Mouse (Mus musculus): ENCODE data around the gene Camsap1.

The Camsap1 gene

DNA sequence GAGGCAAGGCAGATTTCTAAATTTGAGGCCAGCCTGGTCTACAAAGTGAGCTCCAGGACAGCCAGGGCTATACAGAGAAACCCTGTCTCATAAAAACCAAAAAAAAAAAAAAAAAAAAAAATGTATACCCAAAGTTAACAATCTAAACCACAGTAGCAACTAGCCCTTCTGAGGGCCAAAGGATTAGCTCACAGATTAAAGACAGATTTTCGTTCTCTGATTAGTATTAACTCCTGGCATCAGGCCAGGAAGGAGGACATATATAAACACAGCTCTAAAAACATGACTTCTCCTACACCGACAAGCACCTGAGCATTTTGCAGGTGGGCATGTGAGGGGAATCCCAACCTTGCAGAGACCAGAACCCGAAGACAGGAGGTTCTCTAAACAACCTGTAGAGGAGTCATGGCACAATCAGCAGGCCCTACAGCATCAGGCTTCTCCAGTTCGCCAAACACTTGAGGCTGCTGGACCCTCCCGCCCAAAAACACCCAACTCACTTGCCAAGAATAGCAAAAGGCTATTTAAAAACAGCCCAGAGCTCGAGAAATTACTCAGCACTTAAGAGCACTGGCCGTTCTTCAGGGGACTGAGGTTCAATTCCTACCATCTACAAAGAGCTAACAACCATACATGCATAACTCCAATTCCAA is 5.4 kb downstream of the Camsap1 start:
- DNase-seq = peak; percentile 43 to 51

GRCm38 (mm10) chr2:25975141-25975770 is 7.8 kb downstream of the Camsap1 start:
- DNase-seq = no peak

DNA sequence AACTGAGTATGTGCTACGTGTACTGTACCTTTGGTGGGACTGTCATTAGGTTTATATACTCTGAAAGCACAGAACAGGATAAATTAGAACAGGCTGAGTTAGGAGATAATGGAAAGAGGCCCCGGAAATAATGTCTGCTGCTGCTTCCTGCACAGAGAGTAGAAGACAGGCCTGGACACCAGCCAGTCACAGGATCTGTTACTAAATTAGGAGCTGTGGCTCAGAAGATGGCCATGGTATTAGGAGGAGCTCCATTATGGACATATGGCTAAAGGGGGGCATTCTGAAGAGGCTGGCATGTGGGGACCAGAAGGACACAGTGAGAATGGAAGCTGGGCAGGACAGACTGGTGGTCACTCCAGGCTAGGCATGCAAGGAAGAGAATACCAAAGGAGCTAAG is 12.7 kb downstream of the Camsap1 start:
- DNase-seq = no peak

GRCm38 (mm10) chr2:25969319-25969718 is 13.8 kb downstream of the Camsap1 start:
- peak; percentile 82 to 85 for DNase-seq

- no peak for DNase-seq
Measured at GRCm38 (mm10) chr2:25949291-25949690, 33.8 kb downstream of the Camsap1 start.

DNA sequence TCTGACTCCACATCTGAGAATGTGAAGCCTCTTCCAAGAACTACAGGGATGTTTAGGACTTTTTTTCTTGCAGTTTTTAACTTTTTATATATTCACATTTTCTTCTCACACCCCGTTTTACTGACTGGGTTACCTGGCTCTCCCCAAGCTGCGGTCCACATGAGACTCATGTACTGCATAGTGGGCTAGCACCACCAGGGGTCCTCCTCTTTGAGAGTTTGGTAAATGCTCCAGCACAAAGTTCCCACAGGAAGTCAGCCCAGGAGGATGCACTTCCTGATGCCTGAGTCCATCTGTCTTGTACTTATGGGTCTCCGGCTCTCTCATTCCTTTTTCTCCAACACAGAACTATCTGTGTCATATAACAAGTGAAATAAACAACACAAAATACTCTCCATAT is 35.1 kb downstream of the Camsap1 start:
- no peak for DNase-seq

DNA sequence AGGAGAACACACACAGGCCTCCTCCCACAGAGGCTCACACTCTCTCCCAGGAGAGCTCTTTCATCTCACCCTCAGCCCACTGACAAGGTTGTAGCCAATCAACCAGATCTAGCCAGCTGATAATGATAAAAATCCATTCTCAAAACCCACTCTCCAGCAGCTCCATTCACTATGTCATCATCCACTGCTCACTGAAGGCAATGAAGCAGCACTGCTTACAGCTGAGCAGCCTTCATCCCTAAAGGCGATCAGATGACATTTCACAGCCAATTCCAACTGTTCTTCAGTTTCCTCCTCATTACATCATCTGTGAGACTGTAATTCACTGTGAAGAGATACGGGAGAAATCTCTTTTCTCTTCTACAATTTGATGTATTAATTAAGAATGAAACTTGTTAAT is 39.3 kb downstream of the Camsap1 start:
- no peak for DNase-seq

GRCm38 (mm10) chr2:25940503-25940902 is 42.6 kb downstream of the Camsap1 start:
- DNase-seq = no peak

GRCm38 (mm10) chr2:25931249-25931859 is 51.7 kb downstream of the Camsap1 start:
- peak in 1 of 2 experiments; percentile 22 for DNase-seq

DNA sequence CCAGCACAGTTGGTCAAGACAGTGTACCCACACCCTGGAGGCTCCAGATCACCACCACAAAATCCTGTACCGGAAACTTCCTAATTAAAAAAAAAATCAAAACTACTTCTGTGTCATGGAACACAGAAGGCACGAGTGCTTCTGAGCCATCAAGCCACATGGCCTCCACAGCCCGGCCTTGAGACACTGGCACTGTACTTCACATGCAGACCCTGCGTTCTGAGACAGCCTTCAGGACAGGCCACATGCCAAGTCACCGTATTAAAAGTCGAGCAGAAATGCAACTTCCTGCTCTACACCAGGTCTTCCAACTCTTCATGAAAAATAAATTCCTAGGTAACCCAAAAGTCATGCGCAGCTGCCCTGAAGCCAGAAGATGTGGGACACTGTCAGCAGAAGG is 55.3 kb downstream of the Camsap1 start:
- no peak for DNase-seq

GRCm38 (mm10) chr2:25924934-25925333 is 58.1 kb downstream of the Camsap1 start:
- DNase-seq = no peak

GRCm38 (mm10) chr2:25923799-25924198 is 59.3 kb downstream of the Camsap1 start:
- DNase-seq = peak in 1 of 2 experiments; percentile 4

DNA sequence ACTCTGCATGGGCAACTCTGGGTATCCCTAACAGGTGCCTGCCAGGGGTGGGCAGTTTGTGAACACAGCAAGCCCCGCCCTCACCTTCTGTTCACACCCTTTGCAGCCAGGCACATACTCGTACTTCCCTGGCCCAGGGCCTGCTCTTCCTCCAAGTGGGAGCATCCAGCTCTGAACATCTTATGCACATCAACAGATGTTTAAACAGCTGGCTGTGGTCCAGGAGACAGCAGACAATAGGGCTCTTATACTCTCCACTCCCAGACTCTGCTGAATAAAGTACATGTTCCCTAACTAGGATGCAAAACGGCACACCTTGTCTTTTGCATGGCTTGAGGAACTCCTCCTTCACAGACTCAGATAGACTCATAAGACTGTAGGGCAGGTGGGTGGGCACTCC is 63.1 kb downstream of the Camsap1 start:
- no peak for DNase-seq

GRCm38 (mm10) chr2:25918408-25918807 is 64.7 kb downstream of the Camsap1 start:
- no peak for DNase-seq

DNA sequence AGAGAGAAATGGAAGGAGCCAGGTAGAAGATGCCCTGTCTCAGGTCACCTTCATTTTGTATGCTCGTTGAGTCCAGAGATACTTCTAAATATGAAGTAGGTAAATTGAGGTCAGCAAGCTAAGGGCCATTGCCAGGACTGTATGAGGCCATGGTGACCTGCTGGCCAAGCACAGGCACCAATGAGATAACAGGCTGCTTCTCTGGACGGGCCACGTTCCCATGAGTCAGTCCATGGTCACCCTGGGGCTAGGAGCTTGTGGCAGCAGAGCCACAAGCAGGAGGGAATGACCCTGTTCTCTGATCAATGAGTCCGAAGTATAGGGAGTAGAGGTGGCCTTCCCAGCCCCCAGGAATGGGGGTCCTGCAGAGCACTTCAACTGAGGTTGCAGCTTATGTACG is 68.3 kb downstream of the Camsap1 start:
- no peak for DNase-seq

- no peak for DNase-seq
Measured at GRCm38 (mm10) chr2:25914201-25914600, 68.9 kb downstream of the Camsap1 start.

DNA sequence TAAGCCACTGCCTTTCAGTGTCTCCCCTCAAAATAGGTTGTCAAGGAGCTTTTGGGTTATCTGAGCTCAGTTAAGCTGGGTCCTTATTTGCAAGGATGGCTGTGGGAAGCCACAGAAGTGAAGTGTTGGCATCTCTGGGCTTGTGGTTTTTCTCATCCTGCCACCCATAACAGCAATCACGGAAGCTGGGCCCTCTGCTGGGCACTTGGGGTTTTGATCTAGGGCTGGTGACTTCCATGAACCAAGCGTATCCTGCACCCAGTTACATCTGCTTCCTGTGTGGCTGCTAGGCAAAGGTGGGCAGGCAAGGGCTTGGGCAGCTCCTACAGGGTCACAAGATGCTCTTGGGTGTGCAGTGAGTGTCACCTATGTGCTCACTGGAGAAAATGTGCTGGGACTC is 69.8 kb downstream of the Camsap1 start:
- DNase-seq = no peak

DNA sequence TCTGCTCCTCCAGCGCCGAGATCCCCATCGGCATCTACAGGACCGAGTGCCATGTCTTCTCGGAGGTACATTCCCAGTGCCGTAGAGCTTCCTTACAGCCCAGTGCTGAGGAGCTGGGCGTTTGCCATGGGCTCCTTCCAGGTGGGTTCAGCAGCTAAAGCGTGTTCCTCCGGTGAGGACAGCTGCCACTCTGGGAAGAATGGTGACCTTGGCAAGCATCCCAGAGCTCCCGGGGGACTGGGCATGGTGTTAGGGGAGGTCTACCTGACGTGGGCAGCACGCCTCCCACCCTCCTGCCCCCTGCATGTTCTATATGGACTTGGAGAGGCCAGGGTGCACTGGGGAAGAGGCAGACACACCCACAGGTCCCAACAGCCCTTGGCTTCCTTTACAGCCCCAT is 73.2 kb downstream of the Camsap1 start:
- DNase-seq = no peak

DNA sequence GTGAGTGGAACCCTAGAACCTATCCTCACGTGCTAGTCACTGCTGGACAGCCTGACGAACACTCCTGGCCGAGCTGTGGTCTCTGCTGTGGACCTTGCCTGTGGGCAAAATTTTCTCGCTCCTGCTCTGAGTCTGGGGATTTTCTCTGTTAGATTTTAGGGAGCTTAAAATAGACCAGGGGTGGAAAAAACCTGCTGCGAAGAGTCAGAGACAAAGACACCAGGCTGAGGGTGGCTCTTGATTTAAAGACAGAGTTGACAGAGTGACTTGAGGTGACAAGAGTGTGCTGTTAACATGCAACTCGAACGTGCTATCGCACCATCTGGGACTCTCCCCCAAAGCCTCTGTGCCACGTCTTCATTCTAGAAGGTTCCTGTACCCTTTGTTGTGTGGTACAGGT is 84.1 kb downstream of the Camsap1 start:
- no peak for DNase-seq

DNA sequence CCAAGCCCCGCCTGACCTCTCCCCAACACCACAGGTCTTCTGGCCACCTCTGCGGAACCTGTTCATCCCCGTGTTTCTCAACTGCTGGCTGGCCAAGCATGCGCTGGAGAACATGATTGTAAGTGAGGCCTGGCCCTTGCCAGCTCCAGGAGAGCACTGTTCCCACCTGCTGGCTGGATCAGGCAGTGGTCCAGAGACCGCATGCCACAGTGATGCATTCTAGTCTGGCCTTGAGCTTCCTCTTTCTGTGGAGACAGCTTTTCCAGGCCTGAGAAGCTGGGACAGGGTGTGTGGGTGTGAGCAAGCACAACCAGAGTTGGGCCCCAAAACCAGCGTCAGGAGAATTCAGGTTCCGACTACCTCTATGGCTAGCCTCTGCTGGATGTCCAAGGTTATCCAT is 90.6 kb downstream of the Camsap1 start:
- DNase-seq = no peak

DNA sequence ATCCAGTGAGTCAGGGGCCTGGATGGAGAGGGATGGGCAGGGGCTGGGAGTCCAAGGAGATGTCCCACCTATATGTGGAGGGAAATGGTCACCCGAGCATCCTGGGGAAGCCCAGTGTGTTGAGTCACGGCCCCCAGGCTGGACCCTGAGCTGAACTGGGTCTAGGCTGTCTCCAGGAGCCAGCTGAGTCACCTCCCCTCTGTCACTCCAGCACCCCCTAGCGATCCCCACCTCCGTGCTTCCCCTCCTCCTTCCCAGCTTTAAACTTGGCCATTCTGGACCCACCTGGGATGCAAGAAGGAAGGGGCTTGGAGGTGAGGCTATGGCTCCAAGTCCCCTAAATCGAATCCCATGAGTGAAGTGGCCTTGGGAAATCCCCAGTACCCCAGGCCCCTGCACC is 94.9 kb downstream of the Camsap1 start:
- no peak for DNase-seq

GRCm38 (mm10) chr2:25887226-25887625 is 95.9 kb downstream of the Camsap1 start:
- DNase-seq = no peak

DNA sequence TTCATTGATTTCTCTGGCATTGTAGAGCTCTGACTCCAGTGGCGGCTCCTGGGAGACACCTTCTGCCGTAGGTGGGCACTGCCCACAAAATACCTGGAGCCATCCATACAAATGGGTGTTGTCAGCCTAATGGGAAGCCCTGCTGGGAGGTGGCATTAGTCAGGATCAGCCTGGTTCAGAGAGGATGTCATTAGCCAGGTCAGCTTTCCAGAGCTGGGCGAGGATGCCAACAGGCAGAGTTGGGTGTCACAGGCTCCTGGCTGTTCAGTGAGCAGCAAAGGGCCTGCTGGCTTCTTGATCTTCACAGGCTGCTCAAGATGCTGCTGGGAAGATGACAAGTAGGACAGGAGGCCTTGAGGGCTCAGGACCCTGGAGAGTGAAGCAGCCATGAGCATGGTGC is 98.3 kb downstream of the Camsap1 start:
- no peak for DNase-seq

GRCm38 (mm10) chr2:25882276-25882675 is 100.8 kb downstream of the Camsap1 start:
- no peak for DNase-seq
